Mouse (Mus musculus) megakaryocyte, embryonic 14.5 days (primary cell): Measurements from ENCODE around the gene Rnf217. TPM values are rescaled to one million over a fixed set of nuclear protein-coding genes. Genes with fewer than 3 reads are reported as not detected.
A peak's percentile ranks its signal among the peaks of the same experiment; 100 is the strongest.

Experiments used
- H3K27me3 ChIP-seq: replicated peaks from 2 replicates; pipeline ENCODE3; 2012; ENCODE audit warnings: inconsistent platforms
- H3K36me3 ChIP-seq: replicated peaks from 2 replicates; pipeline ENCODE3; 2012; ENCODE audit warnings: low read length, inconsistent platforms, mixed read lengths
- H3K4me1 ChIP-seq: 2 replicates; pipeline ENCODE4 v1.6.1; 2012; ENCODE audit warnings: inconsistent platforms
- H3K4me3 ChIP-seq: replicated peaks from 2 replicates; pipeline ENCODE3; 2012; ENCODE audit warnings: moderate library complexity, mild to moderate bottlenecking, inconsistent platforms
- H3K9me3 ChIP-seq: 2 replicates; pipeline ENCODE4 v1.6.1; 2012; ENCODE audit warnings: inconsistent platforms
- FLI1 ChIP-seq: IDR thresholded peaks from 2 replicates; pipeline ENCODE4 v1.6.1; 2012; ENCODE audit warnings: low read length, inconsistent platforms, mixed read lengths
- GATA1 ChIP-seq: IDR thresholded peaks from 3 replicates; pipeline ENCODE4 v1.6.1; 2012; ENCODE audit warnings: mixed read lengths, low read length, inconsistent platforms, borderline replicate concordance
- polyA plus RNA-seq: library from polyadenylated mRNA; stranded (reverse); fragments of >175 nt; gene quantifications from 2 replicates; pipeline ENCODE4 v1.2.3, GENCODE M21; 2012; ENCODE audit warnings: low replicate concordance; ENCODE audit not compliant: insufficient read depth

The Rnf217 gene
- polyA plus RNA-seq: 0.48 and 0.91 TPM in 2 replicates

GRCm38 (mm10) chr10:31609066-31609961, at the start of gene Rnf217:
Gene Rnf217 (minus strand): TSS chr10:31609184.
- no peak for TF ChIP-seq GATA1
- no peak for TF ChIP-seq FLI1
- peak within 1 kb of the TSS; percentile 93 for H3K4me3 ChIP-seq

GRCm38 (mm10) chr10:31647270-31647669, 38.3 kb upstream of the Rnf217 start:
- H3K4me1 ChIP-seq: no peaks in the 10 kb centered on the region
- no peaks in the 10 kb centered on the region for H3K27me3 ChIP-seq
- no peaks in the 10 kb centered on the region for H3K36me3 ChIP-seq
- H3K4me3 ChIP-seq: no peak overlapping the region
- TF ChIP-seq FLI1 (no peak), GATA1 (no peak)
- H3K9me3 ChIP-seq: no peaks in the 10 kb centered on the region

More at GRCm38 (mm10) chr10:31609066-31609961, at the start of gene Rnf217:
- Histone ChIP-seq H3K4me1 (peaks cover 23% of the 10 kb centered on the region), H3K9me3 (no peaks in the 10 kb centered on the region), H3K27me3 (peaks cover 48% of the 10 kb centered on the region), H3K36me3 (no peaks in the 10 kb centered on the region)

- Histone ChIP-seq H3K36me3 (no peaks in the 10 kb centered on the region), H3K27me3 (no peaks in the 10 kb centered on the region), H3K4me3 (no peak overlapping the region), H3K4me1 (no peaks in the 10 kb centered on the region), H3K9me3 (no peaks in the 10 kb centered on the region)
- TF ChIP-seq GATA1 (no peak), FLI1 (no peak)
Observed at GRCm38 (mm10) chr10:31646083-31646482, 37.1 kb upstream of the Rnf217 start.

GRCm38 (mm10) chr10:31635098-31635497, 26.1 kb upstream of the Rnf217 start:
- Histone ChIP-seq H3K36me3 (no peaks in the 10 kb centered on the region), H3K27me3 (no peaks in the 10 kb centered on the region), H3K9me3 (peaks cover 12% of the 10 kb centered on the region), H3K4me1 (no peaks in the 10 kb centered on the region), H3K4me3 (no peak overlapping the region)
- TF ChIP-seq FLI1 (no peak), GATA1 (no peak)

GRCm38 (mm10) chr10:31632005-31632404, 23.0 kb upstream of the Rnf217 start:
- Histone ChIP-seq H3K9me3 (no peaks in the 10 kb centered on the region), H3K36me3 (no peaks in the 10 kb centered on the region), H3K4me3 (no peak overlapping the region), H3K4me1 (no peaks in the 10 kb centered on the region), H3K27me3 (no peaks in the 10 kb centered on the region)
- TF ChIP-seq GATA1 (no peak), FLI1 (no peak)

- Histone ChIP-seq H3K36me3 (no peaks in the 10 kb centered on the region), H3K4me3 (no peak overlapping the region), H3K9me3 (no peaks in the 10 kb centered on the region), H3K4me1 (no peaks in the 10 kb centered on the region), H3K27me3 (peaks cover 6% of the 10 kb centered on the region)
- no peak for TF ChIP-seq GATA1
- TF ChIP-seq FLI1: no peak
Observed at GRCm38 (mm10) chr10:31615355-31615754, 6.4 kb upstream of the Rnf217 start.

GRCm38 (mm10) chr10:31614111-31614510, 5.1 kb upstream of the Rnf217 start:
- TF ChIP-seq GATA1: no peak
- Histone ChIP-seq H3K36me3 (no peaks in the 10 kb centered on the region), H3K4me1 (peaks cover 8% of the 10 kb centered on the region)

GRCm38 (mm10) chr10:31608441-31609065, 431 bp downstream of the Rnf217 start:
- Histone ChIP-seq H3K36me3 (no peaks in the 10 kb centered on the region), H3K4me3 (peak overlapping the region; percentile 93), H3K27me3 (peaks cover 48% of the 10 kb centered on the region), H3K4me1 (peaks cover 23% of the 10 kb centered on the region), H3K9me3 (no peaks in the 10 kb centered on the region)
- TF ChIP-seq GATA1 (no peak), FLI1 (no peak)

More at GRCm38 (mm10) chr10:31614111-31614510, 5.1 kb upstream of the Rnf217 start:
- H3K4me3 ChIP-seq: no peak overlapping the region
- peaks cover 15% of the 10 kb centered on the region for H3K27me3 ChIP-seq
- no peaks in the 10 kb centered on the region for H3K9me3 ChIP-seq

GRCm38 (mm10) chr10:31606981-31607867, 1.8 kb downstream of the Rnf217 start:
- no peaks in the 10 kb centered on the region for H3K36me3 ChIP-seq
- peaks cover 23% of the 10 kb centered on the region for H3K4me1 ChIP-seq
- H3K9me3 ChIP-seq: no peaks in the 10 kb centered on the region
- H3K4me3 ChIP-seq: peak overlapping the region; percentile 39
- H3K27me3 ChIP-seq: peaks cover 48% of the 10 kb centered on the region
- TF ChIP-seq GATA1 (no peak), FLI1 (no peak)
